Mouse (Mus musculus): ENCODE measurements around the gene Dcakd. TPM values are rescaled to one million over a fixed set of nuclear protein-coding genes. Genes with fewer than 3 reads are reported as not detected.

Dcakd gene
- polyA plus RNA-seq, 1 experiment = 25.6 TPM

DNA sequence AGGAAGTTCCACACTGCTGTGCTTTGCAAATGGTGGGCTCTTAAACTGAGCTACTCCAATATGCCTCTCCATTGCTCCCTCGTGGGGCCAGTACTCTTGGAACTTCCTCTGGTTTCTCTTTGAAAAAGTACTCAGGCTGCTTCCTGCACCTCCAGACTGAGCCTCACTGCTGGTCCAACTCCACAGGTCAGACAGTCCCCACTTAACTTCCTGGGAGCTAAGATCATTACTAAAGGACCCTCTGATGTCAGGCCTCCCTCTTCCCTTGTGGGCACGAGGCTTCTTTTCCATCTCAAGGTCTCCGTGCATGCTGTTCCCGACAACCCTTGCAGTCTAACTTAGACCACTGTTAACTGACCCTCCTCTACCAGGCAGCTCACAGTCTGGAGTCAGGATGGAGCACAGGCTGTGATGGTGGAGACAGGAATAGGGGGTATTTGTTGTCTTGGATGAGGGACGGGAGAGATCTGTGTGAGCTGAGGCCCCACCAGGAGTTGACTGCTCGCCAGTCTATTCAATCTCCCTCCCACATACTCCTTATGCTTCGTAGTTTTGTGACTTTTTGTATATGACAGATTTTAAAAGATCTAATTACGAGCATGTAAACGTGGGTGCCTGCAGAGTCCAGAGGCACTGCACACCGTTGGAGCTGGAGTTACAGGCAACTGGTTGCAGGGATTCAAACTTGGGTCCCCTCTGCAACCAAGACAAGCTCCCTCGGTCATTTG is 22.7 kb downstream of the Dcakd start:
- Histone ChIP-seq H3K27ac (replicated peaks; ENCODE audit: low read depth, low read length) (0 out of 2 replicates have a peak overlapping the region, but pooled peaks have one; percentile 11), H3K4me3 (ENCODE audit: insufficient read depth, low read depth, low read length) (no peak overlapping the region), H3K4me1 (ENCODE audit: control insufficient read depth, insufficient read depth, insufficient read length, low read length) (peaks cover 10% of the 10 kb centered on the region)

- H3K27ac ChIP-seq (replicated peaks; ENCODE audit: low read depth, low read length) = 0 out of 2 replicates have a peak overlapping the region, but pooled peaks have one; percentile 8
- peaks cover 10% of the 10 kb centered on the region for H3K4me1 ChIP-seq (ENCODE audit: control insufficient read depth, insufficient read depth, insufficient read length, low read length)
- H3K4me3 ChIP-seq (ENCODE audit: insufficient read depth, low read depth, low read length) = no peak overlapping the region
Measured at GRCm38 (mm10) chr11:103004852-103005251, 23.3 kb downstream of the Dcakd start.

DNA sequence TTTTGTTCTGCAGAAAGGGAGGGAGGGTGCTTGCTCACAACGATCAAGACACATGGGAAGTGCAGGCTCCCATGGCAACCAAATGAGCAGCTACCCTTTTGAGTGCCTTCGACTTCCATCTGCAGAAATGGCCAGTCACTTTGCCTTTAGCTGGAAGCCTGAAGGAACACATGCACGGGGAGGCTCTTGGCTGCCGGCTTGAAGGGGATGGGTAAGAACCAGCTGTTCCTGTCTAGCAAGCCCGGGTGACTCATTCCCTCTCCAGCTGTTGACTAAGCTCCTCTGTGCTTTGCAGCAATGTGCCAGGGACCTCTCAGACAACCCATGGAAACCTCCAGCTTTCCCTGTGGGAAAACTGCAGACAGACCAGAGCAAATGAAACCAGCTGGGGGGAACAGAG is 24.9 kb downstream of the Dcakd start:
- no peak overlapping the region for H3K4me3 ChIP-seq (ENCODE audit: insufficient read depth, low read depth, low read length)
- peaks cover 10% of the 10 kb centered on the region for H3K4me1 ChIP-seq (ENCODE audit: control insufficient read depth, insufficient read depth, insufficient read length, low read length)
- no peak overlapping the region for H3K27ac ChIP-seq (replicated peaks; ENCODE audit: low read depth, low read length)

GRCm38 (mm10) chr11:103001063-103001462 is 27.1 kb downstream of the Dcakd start:
- H3K4me1 ChIP-seq (ENCODE audit: control insufficient read depth, insufficient read depth, insufficient read length, low read length) = peaks cover 7% of the 10 kb centered on the region; the same call in 1 of the 2 replicates
- no peak overlapping the region for H3K27ac ChIP-seq (replicated peaks; ENCODE audit: low read depth, low read length)
- no peak overlapping the region for H3K4me3 ChIP-seq (ENCODE audit: insufficient read depth, low read depth, low read length)

GRCm38 (mm10) chr11:103000111-103000510 is 28.0 kb downstream of the Dcakd start:
- no peak overlapping the region for H3K4me3 ChIP-seq (ENCODE audit: insufficient read depth, low read depth, low read length)
- H3K4me1 ChIP-seq (ENCODE audit: control insufficient read depth, insufficient read depth, insufficient read length, low read length) = peaks cover 3% of the 10 kb centered on the region; the same call in 1 of the 2 replicates
- H3K27ac ChIP-seq (replicated peaks; ENCODE audit: low read depth, low read length) = no peak overlapping the region

GRCm38 (mm10) chr11:102999317-102999970 is 28.7 kb downstream of the Dcakd start:
- H3K4me3 ChIP-seq (ENCODE audit: insufficient read depth, low read depth, low read length) = no peak overlapping the region
- H3K27ac ChIP-seq (replicated peaks; ENCODE audit: low read depth, low read length) = no peak overlapping the region
- H3K4me1 ChIP-seq (ENCODE audit: control insufficient read depth, insufficient read depth, insufficient read length, low read length) = no peaks in the 10 kb centered on the region

DNA sequence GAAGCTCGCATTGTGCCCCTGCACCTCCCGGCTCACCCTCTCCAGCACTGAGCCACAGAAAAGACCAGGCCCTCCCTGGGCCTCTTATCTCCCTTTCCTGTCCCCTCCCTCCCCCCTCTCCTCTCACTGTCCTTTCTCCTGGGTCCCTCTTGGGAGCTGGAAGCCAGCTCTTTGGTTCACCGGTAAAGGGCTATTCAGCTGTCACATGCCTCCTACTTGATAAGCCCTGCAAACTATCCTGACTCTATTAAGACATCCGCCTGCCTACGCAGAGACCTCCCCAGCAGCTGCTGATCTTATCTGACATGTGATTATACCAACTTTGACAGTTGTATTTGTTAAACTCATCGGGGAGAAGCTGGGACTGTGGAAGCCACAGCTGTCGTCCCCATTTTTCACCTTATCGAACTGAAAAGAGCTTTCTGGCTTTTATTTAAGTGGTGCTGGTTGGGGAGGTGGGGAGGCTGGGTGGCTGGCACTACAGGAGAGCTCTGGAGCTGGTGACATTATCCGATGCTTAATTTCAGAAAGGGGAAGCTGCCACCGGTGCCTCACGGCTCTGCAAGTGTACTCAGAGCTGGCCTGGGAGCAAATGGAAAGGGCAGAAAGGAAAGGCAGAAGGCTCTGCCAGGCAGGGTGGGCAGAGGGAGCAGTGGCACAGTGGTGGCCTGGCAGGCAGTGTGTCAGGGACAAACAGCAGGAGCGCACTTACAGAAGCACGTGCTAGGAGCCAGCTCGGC is 29.4 kb downstream of the Dcakd start:
- Histone ChIP-seq H3K4me1 (ENCODE audit: control insufficient read depth, insufficient read depth, insufficient read length, low read length) (no peaks in the 10 kb centered on the region), H3K4me3 (ENCODE audit: insufficient read depth, low read depth, low read length) (no peak overlapping the region), H3K27ac (replicated peaks; ENCODE audit: low read depth, low read length) (no peak overlapping the region)

- H3K27ac ChIP-seq (replicated peaks; ENCODE audit: low read depth, low read length) = no peak overlapping the region
- no peak overlapping the region for H3K4me3 ChIP-seq (ENCODE audit: insufficient read depth, low read depth, low read length)
- no peaks in the 10 kb centered on the region for H3K4me1 ChIP-seq (ENCODE audit: control insufficient read depth, insufficient read depth, insufficient read length, low read length)
Measured at GRCm38 (mm10) chr11:102998254-102998576, 29.9 kb downstream of the Dcakd start.

DNA sequence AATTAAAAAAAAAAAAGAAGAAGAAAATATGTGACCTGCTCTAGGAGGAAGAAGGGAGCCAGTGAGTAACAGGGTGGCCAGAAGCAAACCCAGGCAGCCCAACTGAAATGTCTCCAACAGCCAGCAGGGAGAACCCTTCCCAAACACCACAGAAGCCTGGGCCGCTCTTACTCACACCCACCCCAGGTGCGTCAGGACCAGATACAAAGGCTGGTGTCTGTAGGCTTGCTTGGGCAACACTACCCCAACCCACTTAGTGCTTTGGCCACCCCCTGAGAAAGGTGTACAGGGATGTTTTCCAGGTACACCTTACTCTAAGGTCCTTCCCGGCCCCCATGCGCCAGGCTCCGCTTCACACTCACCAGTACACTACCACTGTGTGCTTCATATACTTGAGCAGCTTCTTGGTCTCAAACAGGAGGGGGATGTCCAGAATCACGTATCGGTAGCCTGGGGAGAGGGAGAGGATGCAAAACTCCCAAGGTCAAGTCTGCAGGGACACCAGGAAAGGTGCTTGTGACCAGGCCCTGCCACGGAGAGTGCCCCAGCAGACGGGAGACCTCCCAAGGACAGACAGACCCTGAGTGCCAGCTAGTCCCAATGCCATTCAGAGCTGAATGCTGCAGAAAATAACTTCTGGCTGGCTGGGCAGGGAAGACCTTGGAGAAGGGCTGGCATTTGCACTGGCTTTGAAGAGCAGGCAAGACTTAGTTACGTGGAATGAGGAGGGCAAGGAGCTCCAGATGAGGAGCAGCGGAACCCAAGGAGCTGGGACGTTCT is 31.0 kb downstream of the Dcakd start:
- H3K4me3 ChIP-seq (ENCODE audit: insufficient read depth, low read depth, low read length) = no peak overlapping the region
- H3K27ac ChIP-seq (replicated peaks; ENCODE audit: low read depth, low read length) = no peak overlapping the region
- no peaks in the 10 kb centered on the region for H3K4me1 ChIP-seq (ENCODE audit: control insufficient read depth, insufficient read depth, insufficient read length, low read length)

- Histone ChIP-seq H3K4me3 (ENCODE audit: insufficient read depth, low read depth, low read length) (no peak overlapping the region), H3K4me1 (ENCODE audit: control insufficient read depth, insufficient read depth, insufficient read length, low read length) (no peaks in the 10 kb centered on the region), H3K27ac (replicated peaks; ENCODE audit: low read depth, low read length) (no peak overlapping the region)
Measured at GRCm38 (mm10) chr11:102996385-102996784, 31.7 kb downstream of the Dcakd start.

GRCm38 (mm10) chr11:102994952-102995351 is 33.2 kb downstream of the Dcakd start:
- Histone ChIP-seq H3K4me3 (ENCODE audit: insufficient read depth, low read depth, low read length) (no peak overlapping the region), H3K27ac (replicated peaks; ENCODE audit: low read depth, low read length) (no peak overlapping the region), H3K4me1 (ENCODE audit: control insufficient read depth, insufficient read depth, insufficient read length, low read length) (no peaks in the 10 kb centered on the region)

DNA sequence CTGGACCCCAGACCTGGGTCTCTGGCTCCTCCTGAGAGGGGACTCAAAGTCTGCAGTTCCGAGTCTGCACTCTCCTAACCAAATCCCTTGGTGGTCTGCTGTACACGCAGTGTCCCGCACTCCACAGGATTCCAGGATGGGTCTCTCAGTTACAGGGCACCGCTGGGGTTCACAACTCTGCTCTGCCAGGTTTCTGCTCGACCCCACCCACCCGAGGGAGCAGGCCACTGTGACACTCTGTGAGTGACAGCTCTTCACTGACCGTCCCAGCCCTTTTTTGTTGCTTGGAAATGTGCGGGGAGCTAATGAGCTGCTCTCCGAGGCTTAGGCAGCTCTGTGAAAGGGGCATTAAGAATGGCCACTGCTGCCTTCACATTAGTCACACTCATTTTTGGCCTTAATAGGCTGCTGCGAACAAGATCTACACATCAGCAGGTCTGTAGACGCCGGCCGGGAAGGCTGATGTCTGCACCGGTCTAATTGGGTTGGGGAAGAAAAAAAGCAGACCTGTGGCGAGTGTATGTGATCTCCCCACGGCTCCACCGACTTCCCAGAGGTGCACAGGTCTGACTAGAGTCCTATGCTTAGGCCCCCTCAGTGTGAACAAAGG is 34.6 kb downstream of the Dcakd start:
- Histone ChIP-seq H3K4me3 (ENCODE audit: insufficient read depth, low read depth, low read length) (no peak overlapping the region), H3K4me1 (ENCODE audit: control insufficient read depth, insufficient read depth, insufficient read length, low read length) (no peaks in the 10 kb centered on the region), H3K27ac (replicated peaks; ENCODE audit: low read depth, low read length) (no peak overlapping the region)

GRCm38 (mm10) chr11:102992940-102993339 is 35.2 kb downstream of the Dcakd start:
- no peak overlapping the region for H3K4me3 ChIP-seq (ENCODE audit: insufficient read depth, low read depth, low read length)
- H3K4me1 ChIP-seq (ENCODE audit: control insufficient read depth, insufficient read depth, insufficient read length, low read length) = no peaks in the 10 kb centered on the region
- no peak overlapping the region for H3K27ac ChIP-seq (replicated peaks; ENCODE audit: low read depth, low read length)

GRCm38 (mm10) chr11:102991681-102992080 is 36.5 kb downstream of the Dcakd start:
- no peak overlapping the region for H3K27ac ChIP-seq (replicated peaks; ENCODE audit: low read depth, low read length)
- no peaks in the 10 kb centered on the region for H3K4me1 ChIP-seq (ENCODE audit: control insufficient read depth, insufficient read depth, insufficient read length, low read length)
- no peak overlapping the region for H3K4me3 ChIP-seq (ENCODE audit: insufficient read depth, low read depth, low read length)

Data from brown adipose tissue, adult 24 weeks (tissue).